Mouse (Mus musculus) embryonic facial prominence, embryonic 14.5 days (tissue): ENCODE data around the gene Nbeal2. TPM values are rescaled to one million over a fixed set of nuclear protein-coding genes. Genes with fewer than 3 reads are reported as not detected.
A peak's percentile ranks its signal among the peaks of the same experiment; 100 is the strongest.

Experiments
- ATAC-seq: fragments of 200-750 bp; cut with Nextera tagmentation; 2 replicates; pipeline ENCODE4 v1.8.0; 2017; ENCODE audit warnings: low read depth, moderate number of reproducible peaks, moderate TSS enrichment
- DNase-seq: peaks from one replicate; pipeline ENCODE4 v3.0.0-alpha.2; 2015; ENCODE audit warnings: low spot score
- H3K27ac ChIP-seq: fragments of 300-500 bp; sonication (generic); replicated peaks from 2 replicates; pipeline ENCODE4 v1.5.1; 2014; ENCODE audit warnings: low read depth, mild to moderate bottlenecking, low read length, moderate library complexity
- H3K27me3 ChIP-seq: fragments of 300-500 bp; sonication (generic); replicated peaks from 2 replicates; pipeline ENCODE4 v1.6.1; 2014; ENCODE audit warnings: low read length; ENCODE audit not compliant: control insufficient read depth, insufficient read depth
- H3K36me3 ChIP-seq: fragments of 300-500 bp; sonication (generic); 2 replicates; pipeline ENCODE4 v1.6.1; 2014; ENCODE audit warnings: low read length, mixed read lengths; ENCODE audit not compliant: control insufficient read depth, insufficient read depth
- H3K4me1 ChIP-seq: fragments of 300-500 bp; sonication (generic); 2 replicates; pipeline ENCODE4 v1.6.1; 2014; ENCODE audit warnings: antibody characterized with exemption, low read length; ENCODE audit not compliant: control insufficient read depth, insufficient read depth
- H3K4me2 ChIP-seq: fragments of 300-500 bp; sonication (generic); 2 replicates; pipeline ENCODE4 v1.6.1; 2014; ENCODE audit warnings: low read depth, mild to moderate bottlenecking, low read length, moderate library complexity, mixed read lengths
- H3K4me3 ChIP-seq: fragments of 300-500 bp; sonication (generic); 2 replicates; pipeline ENCODE4 v1.5.1; 2014; ENCODE audit warnings: low read depth, mild to moderate bottlenecking, low read length
- H3K9ac ChIP-seq: fragments of 300-500 bp; sonication (generic); 2 replicates; pipeline ENCODE4 v1.6.1; 2014; ENCODE audit warnings: low read depth, mild to moderate bottlenecking, low read length, moderate library complexity, mixed read lengths
- H3K9me3 ChIP-seq: fragments of 300-500 bp; sonication (generic); 2 replicates; pipeline ENCODE4 v1.6.1; 2016; ENCODE audit warnings: low read length; ENCODE audit not compliant: control insufficient read depth
- WGBS: fragments of 180-500 bp; shearing (Covaris S2); extraction: QIAGEN DNeasy Blood & Tissue Kit; methylation state at CpG from one replicate; pipeline ENCODE4 v1.1.7; 2014; 5-methylcytosine and 5-hydroxymethylcytosine counted together
- polyA plus RNA-seq: library from polyadenylated mRNA; unstranded; fragments of >200 nt; fragmentation: Nextera tagmentation; extraction: Ambion mirVana; gene quantifications from 2 replicates; pipeline ENCODE4 v1.2.1, GENCODE M21; 2014

Gene Nbeal2
- polyA plus RNA-seq, 1 experiment from 2014 or later: 3.6 TPM

DNA sequence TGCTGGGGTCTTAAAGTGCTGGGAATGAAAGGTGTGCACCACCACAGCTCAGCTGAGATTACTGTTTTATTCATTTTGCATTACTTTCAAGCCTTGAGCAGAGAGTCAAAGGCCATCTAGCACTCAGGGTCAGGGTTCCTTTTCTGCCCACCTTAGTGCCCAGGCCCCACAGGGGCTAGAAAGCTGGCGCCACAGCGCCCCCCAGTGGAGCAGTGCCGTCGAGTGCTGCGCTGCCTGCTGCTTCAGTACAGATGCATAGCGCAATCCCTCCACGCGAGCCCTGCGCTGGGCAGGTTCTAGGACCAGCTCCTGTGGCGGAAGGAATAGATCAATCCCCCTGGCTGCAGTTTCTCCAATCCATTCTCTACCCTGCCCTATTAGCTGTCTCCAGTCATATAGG, 22.8 kb downstream of the Nbeal2 start:
- DNase-seq: peak; percentile 56
- H3K4me1 ChIP-seq: no peaks in the 10 kb centered on the region
- no peak for ATAC-seq
- H3K27me3 ChIP-seq: peaks cover 26% of the 10 kb centered on the region
- peak overlapping the region; percentile 25 for H3K4me3 ChIP-seq
- peak overlapping the region; percentile 47 for H3K4me2 ChIP-seq
- H3K9ac ChIP-seq: no peak overlapping the region
- H3K9me3 ChIP-seq: no peaks in the 10 kb centered on the region
- no peaks in the 10 kb centered on the region for H3K36me3 ChIP-seq
- no peak overlapping the region for H3K27ac ChIP-seq
- 17% methylated on average over 8 of the region's 10 CpGs for WGBS

DNA sequence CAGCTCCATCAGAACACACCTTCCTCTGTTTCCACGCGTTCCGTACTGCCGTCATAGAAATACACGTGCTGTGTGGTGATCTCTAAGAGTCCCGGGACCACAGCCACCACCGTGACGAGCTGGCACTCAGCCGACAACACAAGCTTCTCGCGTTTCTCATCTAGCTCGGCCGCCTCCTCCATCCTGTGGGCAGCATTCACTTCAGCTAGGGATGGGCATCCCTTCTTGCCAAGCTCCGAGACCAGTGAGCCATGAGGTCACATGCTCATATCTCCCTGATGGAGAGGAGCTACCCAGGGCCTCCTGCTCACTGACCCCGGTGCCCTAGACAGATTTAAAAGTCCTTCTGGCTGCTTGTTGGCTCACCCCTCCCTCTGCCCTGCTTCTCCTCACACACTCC, 23.8 kb downstream of the Nbeal2 start:
- Histone ChIP-seq H3K4me1 (no peaks in the 10 kb centered on the region; the same call in 1 of the 2 replicates), H3K27me3 (peaks cover 26% of the 10 kb centered on the region), H3K36me3 (no peaks in the 10 kb centered on the region), H3K27ac (no peak overlapping the region), H3K4me2 (no peak overlapping the region), H3K9me3 (no peaks in the 10 kb centered on the region), H3K4me3 (no peak overlapping the region), H3K9ac (no peak overlapping the region)
- WGBS: 83% methylated on average over 15 of the region's 15 CpGs
- ATAC-seq: no peak
- DNase-seq: no peak

- H3K9ac ChIP-seq: peak overlapping the region; percentile 72
- DNase-seq: no peak
- H3K4me2 ChIP-seq: peak overlapping the region; percentile 93
- H3K36me3 ChIP-seq: peaks cover 21% of the 10 kb centered on the region
- no peaks in the 10 kb centered on the region for H3K9me3 ChIP-seq
- 70% methylated on average over 11 of the region's 11 CpGs for WGBS
- peak overlapping the region; percentile 50 for H3K4me3 ChIP-seq
- H3K4me1 ChIP-seq: peaks cover 9% of the 10 kb centered on the region; the same call in 1 of the 2 replicates
- no peak for ATAC-seq
- H3K27ac ChIP-seq: peak overlapping the region; percentile 66; the same call in 1 of the 2 replicates
- no peaks in the 10 kb centered on the region for H3K27me3 ChIP-seq
Measured at GRCm38 (mm10) chr9:110625350-110625908, 28.5 kb downstream of the Nbeal2 start.

GRCm38 (mm10) chr9:110624361-110625166, 29.4 kb downstream of the Nbeal2 start, which contains the start of gene Nradd:
Gene Nradd (minus strand): TSS chr9:110624452.
- peak within 1 kb of the TSS; percentile 93 for H3K4me2 ChIP-seq
- peak within 1 kb of the TSS; percentile 90 for H3K27ac ChIP-seq
- peak within 1 kb of the TSS; percentile 50 for H3K4me3 ChIP-seq
- ATAC-seq: peak; percentile 96
- peak within 1 kb of the TSS; percentile 72 for H3K9ac ChIP-seq
- H3K27me3 ChIP-seq: no peaks in the 10 kb centered on the region
- WGBS: under 1% methylated on average over 37 of the region's 41 CpGs
- H3K36me3 ChIP-seq: peaks cover 30% of the 10 kb centered on the region
- no peaks in the 10 kb centered on the region for H3K9me3 ChIP-seq
- DNase-seq: peak; percentile 98
- peaks cover 9% of the 10 kb centered on the region; the same call in 1 of the 2 replicates for H3K4me1 ChIP-seq

GRCm38 (mm10) chr9:110623416-110624195, 30.4 kb downstream of the Nbeal2 start:
- peak overlapping the region; percentile 72 for H3K9ac ChIP-seq
- H3K27me3 ChIP-seq: no peaks in the 10 kb centered on the region
- no peaks in the 10 kb centered on the region for H3K9me3 ChIP-seq
- H3K36me3 ChIP-seq: peaks cover 39% of the 10 kb centered on the region
- peaks cover 9% of the 10 kb centered on the region; the same call in 1 of the 2 replicates for H3K4me1 ChIP-seq
- 38% methylated on average over 8 of the region's 8 CpGs for WGBS
- H3K4me3 ChIP-seq: peak overlapping the region; percentile 50
- peak overlapping the region; percentile 93 for H3K4me2 ChIP-seq
- peak overlapping the region; percentile 90 for H3K27ac ChIP-seq
- ATAC-seq (no peak), DNase-seq (peak; percentile 17)

DNA sequence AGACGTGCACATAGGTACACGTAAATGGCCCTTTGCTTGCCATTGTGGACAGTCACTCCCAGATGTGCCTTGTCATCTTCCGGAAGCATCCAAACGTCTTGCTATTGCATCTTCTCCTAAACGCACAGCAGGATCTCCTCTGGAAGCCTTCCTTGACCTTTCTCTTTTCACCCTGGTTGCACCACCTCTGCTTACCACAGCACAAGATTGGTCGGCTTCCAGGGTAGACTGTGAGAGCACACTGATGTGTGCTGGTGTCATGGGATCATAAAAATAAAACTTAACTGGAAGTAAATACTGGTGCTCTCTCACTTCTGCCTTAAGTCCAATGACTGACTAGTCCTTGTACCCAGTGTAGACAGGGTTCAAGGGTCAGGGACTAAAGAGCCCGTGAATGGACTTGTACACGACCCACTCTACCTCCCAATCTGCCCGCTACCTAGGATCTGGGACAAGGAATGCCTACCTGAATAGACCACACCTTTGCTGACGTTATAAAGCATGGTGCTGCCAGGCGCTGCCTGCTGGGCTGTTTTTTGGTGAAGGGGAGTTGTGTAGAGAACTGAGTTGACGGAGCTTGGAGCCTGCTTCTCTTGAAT, 31.2 kb downstream of the Nbeal2 start:
- peaks cover 48% of the 10 kb centered on the region for H3K36me3 ChIP-seq

GRCm38 (mm10) chr9:110620685-110621084, 33.3 kb downstream of the Nbeal2 start:
- Histone ChIP-seq H3K36me3 (peaks cover 63% of the 10 kb centered on the region), H3K9ac (no peak overlapping the region), H3K27ac (no peak overlapping the region), H3K4me2 (no peak overlapping the region), H3K4me1 (peaks cover 9% of the 10 kb centered on the region; the same call in 1 of the 2 replicates), H3K4me3 (no peak overlapping the region), H3K9me3 (no peaks in the 10 kb centered on the region), H3K27me3 (no peaks in the 10 kb centered on the region)
- DNase-seq (no peak), ATAC-seq (no peak)
- 96% methylated on average over 7 of the region's 7 CpGs for WGBS

More for the DNA sequence above, 31.2 kb downstream of the Nbeal2 start:
- no peak overlapping the region for H3K9ac ChIP-seq
- 83% methylated on average over 12 of the region's 12 CpGs for WGBS
- no peak overlapping the region for H3K27ac ChIP-seq
- H3K4me2 ChIP-seq: peak overlapping the region; percentile 93
- DNase-seq (no peak), ATAC-seq (no peak)
- no peak overlapping the region for H3K4me3 ChIP-seq
- no peaks in the 10 kb centered on the region for H3K9me3 ChIP-seq
- no peaks in the 10 kb centered on the region for H3K27me3 ChIP-seq
- H3K4me1 ChIP-seq: peaks cover 9% of the 10 kb centered on the region; the same call in 1 of the 2 replicates

DNA sequence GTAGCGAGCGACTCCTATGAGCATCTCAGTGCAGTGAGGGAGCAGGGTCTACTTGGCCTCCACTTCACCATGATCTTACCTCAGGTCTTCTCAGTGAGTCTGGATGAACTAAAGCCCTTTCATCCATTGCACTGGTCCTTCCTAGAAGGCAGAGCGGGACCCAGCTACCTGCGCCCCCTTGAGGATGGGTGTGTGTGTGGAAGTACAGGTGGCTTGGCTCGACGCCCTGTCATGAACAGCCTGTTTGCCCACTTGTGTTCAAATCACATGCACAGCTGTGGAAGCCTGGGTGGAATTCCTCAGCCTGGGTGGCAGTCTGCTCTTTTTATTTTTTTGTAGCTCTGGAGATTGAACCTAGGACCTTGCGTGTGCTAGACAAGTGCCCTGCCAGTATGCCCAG, 33.8 kb downstream of the Nbeal2 start:
- ATAC-seq (no peak), DNase-seq (no peak)
- peaks cover 68% of the 10 kb centered on the region for H3K36me3 ChIP-seq
- no peak overlapping the region for H3K4me2 ChIP-seq
- no peak overlapping the region for H3K27ac ChIP-seq
- no peaks in the 10 kb centered on the region for H3K27me3 ChIP-seq
- no peak overlapping the region for H3K9ac ChIP-seq
- H3K9me3 ChIP-seq: no peaks in the 10 kb centered on the region
- peaks cover 9% of the 10 kb centered on the region; the same call in 1 of the 2 replicates for H3K4me1 ChIP-seq
- WGBS: 85% methylated on average over 7 of the region's 7 CpGs
- no peak overlapping the region for H3K4me3 ChIP-seq
